Comparison of ENCODE assay signal across 8 mouse cellular contexts in genomic region chr4:139082790-139083564, GRCm38 (mm10). TPM values are rescaled to one million over a fixed set of nuclear protein-coding genes. Genes with fewer than 3 reads are reported as not detected.
DNase-seq lines count a peak whose midpoint lies in the region; ATAC-seq lines count a peak whose summit lies in the region.

No protein-coding gene starts in this region.

- H3K9me3 ChIP-seq in lung, embryonic 15.5 days: no peaks in the 10 kb centered on the region
- H3K9me3 ChIP-seq in forebrain, embryonic 16.5 days (ENCODE audit: control insufficient read depth, low read length): no peaks in the 10 kb centered on the region
- H3K9me3 ChIP-seq in midbrain, embryonic 16.5 days (replicated peaks; ENCODE audit: control insufficient read depth, low read length, poor library complexity, severe bottlenecking): no peaks in the 10 kb centered on the region

- H3K36me3 ChIP-seq in lung, embryonic 15.5 days: no peaks in the 10 kb centered on the region
- no peaks in the 10 kb centered on the region for H3K36me3 ChIP-seq in forebrain, embryonic 16.5 days (ENCODE audit: control insufficient read depth, insufficient read depth)
- no peaks in the 10 kb centered on the region for H3K36me3 ChIP-seq in midbrain, embryonic 16.5 days (ENCODE audit: control insufficient read depth, insufficient read depth, low read length)

- H3K9ac ChIP-seq in lung, embryonic 15.5 days: no peak overlapping the region
- H3K9ac ChIP-seq in forebrain, embryonic 16.5 days (replicated peaks; ENCODE audit: low read depth, low read length): peak overlapping the region; percentile 42
- H3K9ac ChIP-seq in midbrain, embryonic 16.5 days (ENCODE audit: low read depth, low read length): peak overlapping the region; percentile 49

- H3K4me3 ChIP-seq in lung, embryonic 15.5 days: no peak overlapping the region
- H3K4me3 ChIP-seq in forebrain, embryonic 16.5 days (replicated peaks; ENCODE audit: low read length): peak overlapping the region; percentile 29
- no peak overlapping the region for H3K4me3 ChIP-seq in midbrain, embryonic 16.5 days (ENCODE audit: low read depth, low read length)

- H3K4me1 ChIP-seq in lung, embryonic 15.5 days: peaks cover 20% of the 10 kb centered on the region
- H3K4me1 ChIP-seq in forebrain, embryonic 16.5 days (replicated peaks; ENCODE audit: control insufficient read depth, insufficient read depth, low read length): peaks cover 27% of the 10 kb centered on the region
- H3K4me1 ChIP-seq in midbrain, embryonic 16.5 days (ENCODE audit: control insufficient read depth, insufficient read depth, low read length): peaks cover 20% of the 10 kb centered on the region

- 13% methylated on average over 11 of the region's 12 CpGs for WGBS in lung, embryonic 15.5 days
- 11% methylated on average over 12 of the region's 12 CpGs for WGBS in forebrain, embryonic 16.5 days
- WGBS in midbrain, embryonic 16.5 days: 21% methylated on average over 12 of the region's 12 CpGs

- H3K4me2 ChIP-seq in lung, embryonic 15.5 days: no peak overlapping the region; the same call in 1 of the 2 replicates
- H3K4me2 ChIP-seq in forebrain, embryonic 16.5 days (ENCODE audit: low read length): peak overlapping the region; percentile 57
- peak overlapping the region; percentile 53 for H3K4me2 ChIP-seq in midbrain, embryonic 16.5 days (ENCODE audit: low read length)

- peak; percentile 68 to 69 for DNase-seq in frontal cortex, postnatal 10 days (ENCODE audit: low spot score in 2 of 2)
- no peak for DNase-seq in frontal cortex, postnatal 25 days (ENCODE audit: low spot score in 2 of 2)
- DNase-seq in lung, postnatal 4 days: no peak
- no peak for DNase-seq in spleen, postnatal 14 days (ENCODE audit: low spot score in 2 of 2)
- DNase-seq in gastrocnemius, adult 18-20 months (ENCODE audit: low spot score): no peak

- H3K27ac ChIP-seq in lung, embryonic 15.5 days: no peak overlapping the region
- H3K27ac ChIP-seq in forebrain, embryonic 16.5 days (ENCODE audit: low read length): peak overlapping the region; percentile 43
- peak overlapping the region; percentile 43; the same call in 1 of the 2 replicates for H3K27ac ChIP-seq in midbrain, embryonic 16.5 days (ENCODE audit: low read length)

- H3K27me3 ChIP-seq in lung, embryonic 15.5 days: peaks cover 2% of the 10 kb centered on the region; the same call in 1 of the 2 replicates
- H3K27me3 ChIP-seq in forebrain, embryonic 16.5 days (replicated peaks; ENCODE audit: control insufficient read depth, insufficient read depth, low read length): no peaks in the 10 kb centered on the region
- H3K27me3 ChIP-seq in midbrain, embryonic 16.5 days (ENCODE audit: control insufficient read depth, insufficient read depth, low read depth, low read length): no peaks in the 10 kb centered on the region

- peak; percentile 47; the same call in 1 of the 2 replicates for ATAC-seq in lung, embryonic 15.5 days (ENCODE audit: borderline replicate concordance, extremely low read depth, low FRiP score, low TSS enrichment)
- peak; percentile 61 for ATAC-seq in forebrain, embryonic 16.5 days
- ATAC-seq in midbrain, embryonic 16.5 days: peak; percentile 71

RNA-seq across cellular contexts. Expression of gene Htr6, which starts 7.6 kb away (rescaled TPM):
- not detected in 2 replicates for polyA plus RNA-seq in lung, embryonic 15.5 days (2015; fragmentation: Nextera tagmentation; extraction: Ambion mirVana)
- 0.34 and 0.60 TPM in 2 replicates for polyA plus RNA-seq in forebrain, embryonic 16.5 days (2015; fragmentation: Nextera tagmentation; extraction: Ambion mirVana)
- 0.30 and 0.51 TPM in 2 replicates for polyA plus RNA-seq in midbrain, embryonic 16.5 days (2015; fragmentation: Nextera tagmentation; extraction: Ambion mirVana)
- total RNA-seq in gastrocnemius, adult 18-20 months (2021): not detected

RNA-seq across cellular contexts. Expression of gene Nbl1, which starts 9.8 kb away (rescaled TPM):
- polyA plus RNA-seq in lung, embryonic 15.5 days (2015; fragmentation: Nextera tagmentation; extraction: Ambion mirVana): 61.2 and 61.4 TPM in 2 replicates
- polyA plus RNA-seq in forebrain, embryonic 16.5 days (2015; fragmentation: Nextera tagmentation; extraction: Ambion mirVana): 27.0 and 30.3 TPM in 2 replicates
- polyA plus RNA-seq in midbrain, embryonic 16.5 days (2015; fragmentation: Nextera tagmentation; extraction: Ambion mirVana): 28.7 and 30.6 TPM in 2 replicates
- 10 to 100 TPM; 18.5 to 29.9 TPM for total RNA-seq in gastrocnemius, adult 18-20 months (2021)

RNA-seq across cellular contexts. Expression of gene Minos1, which starts 47.9 kb away (rescaled TPM):
- polyA plus RNA-seq in lung, embryonic 15.5 days (2015; fragmentation: Nextera tagmentation; extraction: Ambion mirVana): 517 and 528 TPM in 2 replicates
- 355 and 370 TPM in 2 replicates for polyA plus RNA-seq in forebrain, embryonic 16.5 days (2015; fragmentation: Nextera tagmentation; extraction: Ambion mirVana)
- polyA plus RNA-seq in midbrain, embryonic 16.5 days (2015; fragmentation: Nextera tagmentation; extraction: Ambion mirVana): 337 and 343 TPM in 2 replicates
- 100 to 1,000 TPM; 310 to 342 TPM for total RNA-seq in gastrocnemius, adult 18-20 months (2021)

Comparison
In these comparisons a context has a peak if more than half of its experiments do, and no peak if none do; other contexts are left out.
1. DNase-seq: peak in frontal cortex, postnatal 10 days (2 of 2); none in frontal cortex, postnatal 25 days (0 of 2), lung, postnatal 4 days (0 of 2), spleen, postnatal 14 days (0 of 2) and gastrocnemius, adult 18-20 months (single experiment).
2. Peak in every context shown above with its lines, with median percentiles within 50 percentile points of each other: ATAC-seq.